In the genomic region with DNA sequence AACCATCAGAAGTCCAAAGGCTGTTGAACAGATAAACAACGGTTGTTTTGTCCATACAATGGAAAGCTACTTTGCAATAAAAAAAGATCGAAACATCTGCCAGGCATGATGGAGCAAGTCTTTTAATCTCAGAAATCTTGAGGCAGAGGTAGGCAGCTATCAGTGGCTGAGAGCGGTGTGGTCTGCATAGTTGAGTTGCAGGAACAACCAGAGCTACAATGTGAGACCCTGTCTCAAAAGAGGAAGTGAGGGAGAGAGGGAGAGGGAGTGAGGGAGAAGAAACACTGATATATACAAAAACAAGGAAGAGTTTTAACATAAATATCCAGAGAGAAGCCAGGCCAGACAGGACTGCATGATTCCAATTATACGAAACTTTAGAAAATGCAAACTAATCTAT, we compare ENCODE assay signal across 15 mouse cellular contexts.
"Had no signal": no experiment of that assay in that cellular context is flagged by ENCODE, and none has a peak within 500 bp of the region (broad histone marks: within the 10 kb centered on the region; RNA-seq: fewer than 3 reads in every experiment).

No protein-coding gene starts in this region.

- H3K36me3 ChIP-seq: midbrain, embryonic 10.5 days; midbrain, embryonic 12.5 days; neural tube, embryonic 12.5 days; stomach, embryonic 15.5 days had no signal

- H3K4me3 ChIP-seq: midbrain, embryonic 10.5 days; midbrain, embryonic 12.5 days; neural tube, embryonic 12.5 days; stomach, embryonic 15.5 days had no signal

- H3K9me3 ChIP-seq: midbrain, embryonic 10.5 days; midbrain, embryonic 12.5 days; neural tube, embryonic 12.5 days; stomach, embryonic 15.5 days had no signal

- H3K27ac ChIP-seq: macrophage; midbrain, embryonic 10.5 days; midbrain, embryonic 12.5 days; neural tube, embryonic 12.5 days; stomach, embryonic 15.5 days; stomach, postnatal 0 days had no signal

- DNase-seq: lung, adult 18-20 months; lung, embryonic 14.5 days; lung, postnatal 14 days; lung, postnatal 36 days; midbrain, embryonic 14.5 days; right cerebral cortex, postnatal 14 days; thymus, adult 2 months; thymus, postnatal 36 days had no signal

- H3K27me3 ChIP-seq: midbrain, embryonic 12.5 days; neural tube, embryonic 12.5 days; stomach, embryonic 15.5 days had no signal

- H3K4me1 ChIP-seq: stomach, embryonic 15.5 days had no signal

- ATAC-seq: midbrain, embryonic 16.5 days had no signal
